Mouse (Mus musculus) MEL (cell line): ENCODE measurements around the gene Vsir.

Experiments used
- CHD1 ChIP-seq: IDR thresholded peaks from 2 replicates; pipeline ENCODE4 v1.6.1; 2012; ENCODE audit warnings: low read depth, mild to moderate bottlenecking, inconsistent platforms, low read length, improper control_type of control experiment
- CTCF ChIP-seq, 3 experiments: IDR thresholded peaks in 2 of 3; conservative IDR thresholded peaks in 1 of 3; 2 replicates each; pipeline ENCODE4 v1.5.1; 2011 to 2012; ENCODE audit warnings: low read length in 3 of 3, low read depth in 2 of 3, mild to moderate bottlenecking in 2 of 3, improper control_type of control experiment in 1 of 3, inconsistent platforms in 1 of 3, mixed read lengths in 1 of 3, moderate library complexity in 1 of 3; ENCODE audit not compliant: control insufficient read depth in 1 of 3, insufficient read depth in 1 of 3, poor library complexity in 1 of 3, severe bottlenecking in 1 of 3
- EP300 ChIP-seq, 2 experiments: IDR thresholded peaks; 2 replicates each; pipeline ENCODE4 v1.6.1; 2011; ENCODE audit warnings: improper control_type of control experiment in 2 of 2, low read length in 2 of 2, low read depth in 1 of 2, mild to moderate bottlenecking in 1 of 2
- HCFC1 ChIP-seq: IDR thresholded peaks from 2 replicates; pipeline ENCODE4 v1.6.1; 2012; ENCODE audit warnings: low read depth, mild to moderate bottlenecking, inconsistent platforms, low read length, improper control_type of control experiment, moderate library complexity
- JUND ChIP-seq: IDR thresholded peaks from 2 replicates; pipeline ENCODE4 v1.6.1; 2011; ENCODE audit warnings: low read depth, mild to moderate bottlenecking, improper control_type of control experiment, low read length
- POLR2A ChIP-seq, 2 experiments: IDR thresholded peaks; 2 replicates each; pipeline ENCODE4 v1.6.1; 2011 to 2012; ENCODE audit warnings: low read length in 2 of 2, mild to moderate bottlenecking in 2 of 2, control low read depth in 1 of 2, improper control_type of control experiment in 1 of 2, low read depth in 1 of 2, moderate library complexity in 1 of 2; ENCODE audit not compliant: control insufficient read depth in 1 of 2, insufficient read depth in 1 of 2, poor library complexity in 1 of 2
- TAL1 ChIP-seq: IDR thresholded peaks from 2 replicates; pipeline ENCODE4 v1.6.1; 2012; ENCODE audit warnings: mild to moderate bottlenecking, inconsistent platforms, low read length, moderate library complexity, mixed read lengths
- ZC3H11A ChIP-seq: IDR thresholded peaks from 2 replicates; pipeline ENCODE4 v1.6.1; 2012; ENCODE audit warnings: low read depth, mild to moderate bottlenecking, inconsistent platforms, low read length, improper control_type of control experiment

DNA sequence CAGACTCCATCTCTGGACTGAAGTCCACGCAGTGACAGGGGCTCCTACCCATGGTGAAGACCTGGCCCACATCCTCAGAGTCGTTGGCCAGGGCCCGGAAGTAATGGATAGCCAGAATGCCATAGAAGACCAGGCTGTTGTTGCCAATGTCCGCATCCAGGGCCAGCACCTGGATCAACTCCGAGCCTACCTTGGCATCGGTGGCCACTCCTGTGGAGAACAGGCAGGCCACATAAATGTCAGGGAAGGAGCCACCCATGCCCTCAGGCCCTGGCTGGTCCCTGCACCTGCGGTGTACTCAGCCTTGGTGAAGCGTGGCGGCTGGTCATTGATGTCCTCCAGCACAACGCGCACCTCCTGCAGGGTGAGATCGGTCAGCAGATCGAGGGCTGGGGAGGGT is 36.0 kb upstream of the Vsir start:
- TF ChIP-seq EP300 (IDR thresholded peaks at IDR 0.05; ENCODE audit: low read depth in 1 of 2, low read length in 2 of 2), result no peak
- no peak for TF ChIP-seq POLR2A (IDR thresholded peaks at IDR 0.05; ENCODE audit: control insufficient read depth in 1 of 2, insufficient read depth in 1 of 2, low read depth in 1 of 2, low read length in 2 of 2, poor library complexity in 1 of 2)
- TF ChIP-seq CHD1, result no peak
- TF ChIP-seq CTCF (IDR thresholded peaks at IDR 0.05 in 2 of 3, conservative IDR thresholded peaks at IDR 0.05 in 1 of 3; ENCODE audit: control insufficient read depth in 1 of 3, insufficient read depth in 1 of 3, low read depth in 2 of 3, low read length in 3 of 3, poor library complexity in 1 of 3, severe bottlenecking in 1 of 3), result no peak
- no peak for TF ChIP-seq ZC3H11A
- TF ChIP-seq TAL1, result no peak
- TF ChIP-seq JUND, result no peak
- no peak for TF ChIP-seq HCFC1
